ENCODE assay signal across 9 mouse cellular contexts in genomic region chr7:19817382-19818105, GRCm38 (mm10). TPM values are rescaled to one million over a fixed set of nuclear protein-coding genes. Genes with fewer than 3 reads are reported as not detected.
DNase-seq lines count a peak whose midpoint lies in the region; ATAC-seq lines count a peak whose summit lies in the region.
"Had no signal": no experiment of that assay in that cellular context is flagged by ENCODE, and none has a peak within 500 bp of the region (broad histone marks: within the 10 kb centered on the region; RNA-seq: fewer than 3 reads in every experiment).

No protein-coding gene starts in this region.

- H3K4me3 ChIP-seq in limb, embryonic 13.5 days, result peak overlapping the region; percentile 49
- peak overlapping the region; percentile 25 for H3K4me3 ChIP-seq in midbrain, embryonic 12.5 days

- intact Hi-C loops in heart, postnatal 10 days (cut with DNase I), result no loop called here

- H3K9ac ChIP-seq in limb, embryonic 13.5 days, result peak overlapping the region; percentile 53
- peak overlapping the region; percentile 37 for H3K9ac ChIP-seq in midbrain, embryonic 12.5 days (replicated peaks)

- WGBS in limb, embryonic 13.5 days, result 7% methylated on average over 15 of the region's 15 CpGs
- WGBS in midbrain, embryonic 12.5 days, result 4% methylated on average over 15 of the region's 15 CpGs

- ATAC-seq in limb, embryonic 13.5 days (ENCODE audit: low FRiP score, low read depth), result peak; percentile 62
- ATAC-seq in midbrain, embryonic 12.5 days (ENCODE audit: low FRiP score, low read depth), result peak; percentile 72

- H3K9me3 ChIP-seq in limb, embryonic 13.5 days, result peaks cover 6% of the 10 kb centered on the region; the same call in 1 of the 2 replicates
- H3K9me3 ChIP-seq in midbrain, embryonic 12.5 days, result peaks cover 7% of the 10 kb centered on the region; the same call in 1 of the 2 replicates

- peaks cover 30% of the 10 kb centered on the region for H3K4me1 ChIP-seq in limb, embryonic 13.5 days
- peaks cover 30% of the 10 kb centered on the region for H3K4me1 ChIP-seq in midbrain, embryonic 12.5 days

- peak overlapping the region; percentile 44; the same call in 1 of the 2 replicates for H3K27ac ChIP-seq in limb, embryonic 13.5 days
- H3K27ac ChIP-seq in midbrain, embryonic 12.5 days (replicated peaks), result peak overlapping the region; percentile 73

- peaks cover 57% of the 10 kb centered on the region for H3K27me3 ChIP-seq in limb, embryonic 13.5 days
- H3K27me3 ChIP-seq in midbrain, embryonic 12.5 days, result peaks cover 62% of the 10 kb centered on the region

- peak overlapping the region; percentile 77 for H3K4me2 ChIP-seq in limb, embryonic 13.5 days (replicated peaks)
- H3K4me2 ChIP-seq in midbrain, embryonic 12.5 days (replicated peaks), result peak overlapping the region; percentile 58

- peak; percentile 47 to 58 for DNase-seq in right cerebral cortex, postnatal 10 days (ENCODE audit: low spot score in 2 of 2)
- DNase-seq in right cerebral cortex, postnatal 4 days, result no peak
- peak; percentile 89 for DNase-seq in fibroblast of lung, adult 2 months (ENCODE audit: low read depth)
- DNase-seq in heart, postnatal 10 days, result peak; percentile 72 to 77
- peak; percentile 96 to 98 for DNase-seq in spleen, postnatal 36 days (ENCODE audit: low spot score in 2 of 2)
- DNase-seq in frontal cortex, postnatal 25 days (ENCODE audit: low spot score in 2 of 2), result no peak

- no peaks in the 10 kb centered on the region for H3K36me3 ChIP-seq in limb, embryonic 13.5 days
- H3K36me3 ChIP-seq in midbrain, embryonic 12.5 days, result no peaks in the 10 kb centered on the region

RNA-seq across cellular contexts. Expression of gene Bcl3, which starts 5.0 kb away (rescaled TPM):
- total RNA-seq in heart, postnatal 10 days (2021), result 1 to 10 TPM; 5.6 to 5.7 TPM
- polyA plus RNA-seq in limb, embryonic 13.5 days (2015; fragmentation: Nextera tagmentation; extraction: Ambion mirVana), result 1.5 and 2.0 TPM in 2 replicates
- polyA plus RNA-seq in midbrain, embryonic 12.5 days (2016; fragmentation: Nextera tagmentation; extraction: Ambion mirVana), result 0.52 and 0.64 TPM in 2 replicates

RNA-seq across cellular contexts. Expression of gene Cblc, which starts 20.9 kb away (rescaled TPM):
- total RNA-seq in heart, postnatal 10 days (2021), result under 1 TPM in 1 of 2 experiments, not detected in 1; 0.50 TPM
- 4.2 and 4.9 TPM in 2 replicates for polyA plus RNA-seq in limb, embryonic 13.5 days (2015; fragmentation: Nextera tagmentation; extraction: Ambion mirVana)
- 0.27 and 0.36 TPM in 2 replicates for polyA plus RNA-seq in midbrain, embryonic 12.5 days (2016; fragmentation: Nextera tagmentation; extraction: Ambion mirVana)
- polyA plus RNA-seq: cortical plate, adult 2 months had no signal

RNA-seq across cellular contexts. Expression of gene Gm19345, which starts 34.3 kb away (rescaled TPM):
- total RNA-seq in heart, postnatal 10 days (2021), result not detected
- not detected in 2 replicates for polyA plus RNA-seq in limb, embryonic 13.5 days (2015; fragmentation: Nextera tagmentation; extraction: Ambion mirVana)
- polyA plus RNA-seq in midbrain, embryonic 12.5 days (2016; fragmentation: Nextera tagmentation; extraction: Ambion mirVana), result 0.63 and 1.4 TPM in 2 replicates

RNA-seq across cellular contexts. Expression of gene Ceacam16, which starts 43.6 kb away (rescaled TPM):
- not detected for total RNA-seq in heart, postnatal 10 days (2021)
- polyA plus RNA-seq in limb, embryonic 13.5 days (2015; fragmentation: Nextera tagmentation; extraction: Ambion mirVana), result not detected in 2 replicates
- 0.17 TPM in 1 of 2 replicates, not detected in the other for polyA plus RNA-seq in midbrain, embryonic 12.5 days (2016; fragmentation: Nextera tagmentation; extraction: Ambion mirVana)
- polyA plus RNA-seq: cortical plate, adult 2 months had no signal

RNA-seq across cellular contexts. Expression of gene Bcam, which starts 46.7 kb away (rescaled TPM):
- 100 to 1,000 TPM; 299 to 317 TPM for total RNA-seq in heart, postnatal 10 days (2021)
- 69.0 and 72.7 TPM in 2 replicates for polyA plus RNA-seq in limb, embryonic 13.5 days (2015; fragmentation: Nextera tagmentation; extraction: Ambion mirVana)
- polyA plus RNA-seq in midbrain, embryonic 12.5 days (2016; fragmentation: Nextera tagmentation; extraction: Ambion mirVana), result 10.7 and 14.1 TPM in 2 replicates

Comparison
In these comparisons a context has a peak if more than half of its experiments do, and no peak if none do; other contexts are left out.
1. DNase-seq: peak in right cerebral cortex, postnatal 10 days (2 of 2), fibroblast of lung, adult 2 months (single experiment), heart, postnatal 10 days (2 of 2) and spleen, postnatal 36 days (2 of 2); none in right cerebral cortex, postnatal 4 days (single experiment) and frontal cortex, postnatal 25 days (0 of 2).